Mouse (Mus musculus): ENCODE measurements at regions not wholly inside any gene's neighbourhood (a gene's known extent, or its start where the extent isn't known, plus 50 kb on each side); places are given as distances from the start of the nearest gene placed in this dataset.

DNA sequence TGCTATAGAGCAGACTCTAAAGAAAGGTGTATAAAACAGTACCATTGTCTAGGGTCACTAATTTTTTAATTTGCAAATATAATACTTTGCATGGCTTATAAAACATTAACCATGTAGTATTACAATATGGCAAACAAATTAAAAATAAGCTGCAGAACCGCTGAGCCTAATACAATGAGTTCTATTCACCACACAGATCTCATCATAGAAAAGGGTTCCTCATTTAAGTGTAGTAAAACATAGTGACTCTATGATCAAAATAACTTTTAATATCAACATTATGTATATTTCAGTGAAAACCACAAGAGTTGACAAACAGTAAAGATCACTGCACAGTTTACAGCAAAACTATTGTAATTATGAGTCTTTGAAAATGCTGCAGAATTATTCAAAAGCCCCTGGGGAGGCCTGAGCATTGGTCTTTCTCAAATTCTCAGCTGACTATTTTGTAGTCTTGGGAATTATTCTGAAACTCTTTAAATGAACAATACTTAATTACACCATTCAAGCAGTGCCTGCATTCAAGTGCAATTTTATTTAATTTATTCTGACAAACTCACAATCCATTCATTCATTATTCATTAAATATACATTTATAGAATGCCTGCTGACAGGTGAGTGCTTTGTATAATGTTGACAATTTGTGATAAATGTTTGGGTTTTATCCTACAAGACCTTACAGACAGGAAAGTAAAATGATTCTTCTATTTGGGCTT, 60.3 kb downstream of the Pcdh20 start:
- DNase-seq (ENCODE audit: low spot score), result no peak

DNA sequence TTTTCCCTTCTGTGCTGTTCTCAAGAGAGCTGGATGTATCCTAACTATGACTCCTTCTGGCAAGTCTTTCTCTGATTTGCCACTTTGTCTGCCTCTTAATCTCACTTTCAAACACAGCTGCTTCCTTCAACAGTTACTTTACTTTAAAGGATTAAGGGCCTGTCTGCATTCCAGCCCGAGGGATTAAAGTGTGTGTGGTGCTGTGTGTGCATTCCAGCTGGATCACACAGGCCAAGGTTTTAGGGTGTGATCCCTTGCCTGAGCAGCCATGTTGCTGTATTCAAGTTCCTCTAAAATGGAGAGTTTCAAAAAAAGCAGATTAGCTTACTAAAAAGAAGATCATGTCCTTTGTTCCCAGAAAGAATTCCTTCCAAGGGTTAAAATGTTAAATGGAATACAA, 71.9 kb downstream of the Pcdh20 start:
- no peak for DNase-seq (ENCODE audit: low spot score)

DNA sequence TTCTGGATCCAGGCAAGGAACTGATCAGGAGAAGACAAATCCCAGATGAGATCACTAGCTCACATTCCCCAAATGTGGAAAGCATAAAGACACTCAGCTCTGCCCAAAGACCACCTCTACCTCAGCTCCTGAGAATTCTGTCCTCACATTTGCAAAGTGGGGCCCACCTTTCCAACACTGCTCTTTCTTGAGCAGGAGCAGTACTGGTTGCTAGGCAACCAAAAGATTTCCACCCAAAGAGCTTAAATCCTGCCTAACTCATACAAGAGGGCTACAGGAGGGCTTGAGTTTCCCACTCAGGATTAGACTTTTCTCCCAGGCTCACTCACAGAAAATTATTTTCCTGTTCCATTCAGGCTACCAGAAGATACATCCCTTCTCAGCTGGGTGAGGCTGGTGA, 74.0 kb downstream of the Pcdh20 start:
- DNase-seq (ENCODE audit: low spot score), result no peak

- DNase-seq (ENCODE audit: low spot score), result no peak
Measured at GRCm38 (mm10) chr14:88395016-88395415, 76.2 kb downstream of the Pcdh20 start.

DNA sequence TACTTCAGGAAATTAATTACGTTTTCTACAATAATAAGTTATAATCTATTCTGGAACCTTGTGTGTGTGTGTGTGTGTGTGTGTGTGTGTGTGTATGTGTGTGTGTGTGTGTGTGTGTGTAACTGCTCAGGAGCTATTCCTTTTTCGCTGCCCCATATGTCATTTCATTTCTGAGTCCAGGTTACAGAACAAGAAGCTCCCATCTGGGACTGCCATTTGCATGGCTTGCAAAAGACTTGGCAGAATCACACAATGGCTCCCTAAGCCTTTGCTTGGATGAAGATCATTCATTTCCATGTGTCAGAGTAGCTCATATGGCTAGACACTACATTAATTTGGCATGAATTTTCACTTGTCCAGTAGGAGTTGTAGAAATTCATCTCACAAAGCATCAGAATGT, 86.6 kb downstream of the Pcdh20 start:
- DNase-seq (ENCODE audit: low spot score), result no peak

GRCm38 (mm10) chr14:88347177-88347576, 124.0 kb downstream of the Pcdh20 start:
- peak; percentile 38 for DNase-seq (ENCODE audit: low spot score)

GRCm38 (mm10) chr14:88337304-88337703, 133.9 kb downstream of the Pcdh20 start:
- DNase-seq (ENCODE audit: low spot score), result no peak

- DNase-seq (ENCODE audit: low spot score), result no peak
Measured at GRCm38 (mm10) chr14:88330613-88331012, 140.6 kb downstream of the Pcdh20 start.

GRCm38 (mm10) chr14:88326411-88326810, 144.8 kb downstream of the Pcdh20 start:
- no peak for DNase-seq (ENCODE audit: low spot score)

DNA sequence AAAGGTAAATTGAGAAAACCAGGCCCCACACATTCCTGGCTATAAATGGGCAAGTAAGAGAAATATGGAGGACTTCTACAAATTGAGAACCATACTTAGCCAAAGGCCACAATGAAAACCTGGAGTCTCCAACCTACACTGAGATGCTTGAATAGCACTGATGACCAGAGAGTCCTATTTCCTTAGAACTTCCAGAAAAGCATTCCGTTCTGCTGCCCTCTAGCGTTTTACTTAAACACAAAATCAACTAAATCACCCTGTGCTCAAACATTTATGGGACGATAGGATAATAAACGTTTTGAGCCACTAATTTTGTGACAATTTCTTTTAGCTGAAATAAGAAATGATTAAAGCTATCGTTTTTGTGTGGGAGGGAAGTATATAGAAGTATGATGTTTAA, 192.9 kb downstream of the Pcdh20 start:
- DNase-seq (ENCODE audit: low spot score), result no peak

DNA sequence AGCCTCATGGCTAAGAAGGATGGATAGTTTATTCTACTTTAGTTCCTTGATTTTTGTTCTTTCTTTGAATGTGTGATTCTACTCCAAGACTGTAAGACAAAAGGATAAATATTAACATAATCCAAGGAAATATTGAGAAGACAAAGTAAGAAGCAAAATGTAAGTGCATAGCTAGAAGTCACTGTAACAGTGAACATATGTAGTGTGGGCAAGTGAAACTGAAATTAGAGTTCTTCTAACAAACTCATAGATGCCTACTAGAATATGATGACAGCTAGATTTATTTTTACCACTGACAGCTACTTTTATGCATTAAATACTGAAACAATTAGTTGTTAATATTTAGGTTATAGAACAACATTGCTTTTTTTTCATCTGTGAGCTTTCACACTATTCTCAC, 206.4 kb downstream of the Pcdh20 start:
- no peak for DNase-seq (ENCODE audit: low spot score)

- DNase-seq (ENCODE audit: low spot score), result no peak
Measured at GRCm38 (mm10) chr14:88259034-88259433, 212.2 kb downstream of the Pcdh20 start.

DNA sequence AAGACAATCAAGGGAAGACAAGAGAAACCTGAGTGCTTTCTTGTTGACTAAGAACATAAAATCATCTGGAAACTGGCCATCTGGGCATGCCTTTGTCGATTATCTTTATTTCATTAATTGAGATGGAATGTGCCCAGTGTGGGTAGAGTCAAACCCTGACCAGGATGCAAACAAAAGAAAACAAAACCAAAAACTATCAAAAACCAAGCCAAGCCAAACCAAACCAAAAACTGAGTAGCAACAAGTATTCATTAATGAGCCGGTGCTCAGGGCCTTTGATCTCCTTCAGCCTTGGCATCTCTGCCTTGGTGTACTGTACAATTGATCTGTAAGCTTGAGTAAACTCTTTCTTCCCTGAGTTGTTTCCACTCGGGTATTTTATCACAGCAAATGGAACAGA, 216.1 kb downstream of the Pcdh20 start:
- no peak for DNase-seq (ENCODE audit: low spot score)
